Mouse (Mus musculus) lung, embryonic 14.5 days (tissue): Measurements from ENCODE around the gene Ptdss2. TPM values are rescaled to one million over a fixed set of nuclear protein-coding genes. Genes with fewer than 3 reads are reported as not detected.

Source experiments
- ATAC-seq: fragments of 200-750 bp; cut with Nextera tagmentation; 2 replicates; pipeline ENCODE4 v1.8.0; 2017; ENCODE audit warnings: mild to moderate bottlenecking, moderate TSS enrichment, moderate library complexity; ENCODE audit not compliant: insufficient read depth
- DNase-seq: peaks from one replicate; pipeline ENCODE4 v3.0.0-alpha.2; 2015
- H3K27ac ChIP-seq: fragments of 300-500 bp; sonication (generic); 2 replicates; pipeline ENCODE4 v1.5.1; 2014; ENCODE audit warnings: low read depth, mild to moderate bottlenecking, moderate library complexity
- H3K27me3 ChIP-seq: fragments of 300-500 bp; sonication (generic); 2 replicates; pipeline ENCODE4 v1.6.1; 2014; ENCODE audit warnings: low read length, control low read depth; ENCODE audit not compliant: insufficient read depth
- H3K36me3 ChIP-seq: fragments of 300-500 bp; sonication (generic); 2 replicates; pipeline ENCODE4 v1.6.1; 2014; ENCODE audit warnings: control low read depth; ENCODE audit not compliant: insufficient read depth
- H3K4me1 ChIP-seq: fragments of 300-500 bp; sonication (generic); 2 replicates; pipeline ENCODE4 v1.6.1; 2014; ENCODE audit warnings: antibody characterized with exemption, control low read depth; ENCODE audit not compliant: insufficient read depth
- H3K4me2 ChIP-seq: fragments of 300-500 bp; sonication (generic); 2 replicates; pipeline ENCODE4 v1.6.1; 2014; ENCODE audit warnings: mild to moderate bottlenecking
- H3K4me3 ChIP-seq: fragments of 300-500 bp; sonication (generic); 2 replicates; pipeline ENCODE4 v1.5.1; 2014; ENCODE audit warnings: low read depth, low read length
- H3K9ac ChIP-seq: fragments of 300-500 bp; sonication (generic); 2 replicates; pipeline ENCODE4 v1.6.1; 2014
- H3K9me3 ChIP-seq: fragments of 300-500 bp; sonication (generic); 2 replicates; pipeline ENCODE4 v1.6.1; 2016; ENCODE audit warnings: low read depth, low read length, control low read depth
- CTCF ChIP-seq: IDR thresholded peaks from 2 replicates; pipeline ENCODE4 v1.5.1; 2016; ENCODE audit warnings: antibody characterized with exemption, low read depth
- WGBS: fragments of 180-500 bp; shearing (Covaris S2); extraction: QIAGEN DNeasy Blood & Tissue Kit; methylation state at CpG from one replicate; pipeline ENCODE4 v1.1.7; 2014; 5-methylcytosine and 5-hydroxymethylcytosine counted together
- polyA plus RNA-seq: library from polyadenylated mRNA; unstranded; fragments of >200 nt; fragmentation: Nextera tagmentation; extraction: Ambion mirVana; gene quantifications from 2 replicates; pipeline ENCODE4 v1.2.1, GENCODE M21; 2014

Ptdss2 gene
- polyA plus RNA-seq, 1 experiment from 2014 or later = 57.7 TPM

DNA sequence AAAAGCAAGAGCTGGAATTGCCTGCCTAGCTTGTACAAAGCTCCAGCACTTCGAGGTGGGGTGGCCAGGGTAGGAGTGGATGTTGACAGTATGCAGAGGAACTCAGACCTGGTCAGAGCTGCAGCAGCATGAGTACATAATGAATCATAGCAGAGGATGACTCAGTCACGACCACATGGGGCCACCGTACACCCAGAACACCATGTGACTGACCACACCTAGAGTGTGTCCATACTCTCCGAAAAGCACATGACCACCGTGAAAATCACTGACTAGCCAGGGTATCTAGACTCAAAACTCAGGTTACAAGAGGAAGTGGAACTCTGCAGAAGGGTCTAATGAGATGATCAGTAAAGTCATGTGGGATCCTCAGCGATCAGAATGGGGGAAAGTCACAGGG is 42.7 kb downstream of the Ptdss2 start:
- Histone ChIP-seq H3K4me3 (no peak overlapping the region), H3K9ac (no peak overlapping the region), H3K36me3 (peaks cover 57% of the 10 kb centered on the region), H3K4me2 (no peak overlapping the region), H3K4me1 (peaks cover 13% of the 10 kb centered on the region), H3K27me3 (no peaks in the 10 kb centered on the region), H3K9me3 (no peaks in the 10 kb centered on the region), H3K27ac (no peak overlapping the region)
- TF ChIP-seq CTCF = no peak
- 75% methylated on average over 6 of the region's 6 CpGs for WGBS
- DNase-seq (no peak), ATAC-seq (no peak)

DNA sequence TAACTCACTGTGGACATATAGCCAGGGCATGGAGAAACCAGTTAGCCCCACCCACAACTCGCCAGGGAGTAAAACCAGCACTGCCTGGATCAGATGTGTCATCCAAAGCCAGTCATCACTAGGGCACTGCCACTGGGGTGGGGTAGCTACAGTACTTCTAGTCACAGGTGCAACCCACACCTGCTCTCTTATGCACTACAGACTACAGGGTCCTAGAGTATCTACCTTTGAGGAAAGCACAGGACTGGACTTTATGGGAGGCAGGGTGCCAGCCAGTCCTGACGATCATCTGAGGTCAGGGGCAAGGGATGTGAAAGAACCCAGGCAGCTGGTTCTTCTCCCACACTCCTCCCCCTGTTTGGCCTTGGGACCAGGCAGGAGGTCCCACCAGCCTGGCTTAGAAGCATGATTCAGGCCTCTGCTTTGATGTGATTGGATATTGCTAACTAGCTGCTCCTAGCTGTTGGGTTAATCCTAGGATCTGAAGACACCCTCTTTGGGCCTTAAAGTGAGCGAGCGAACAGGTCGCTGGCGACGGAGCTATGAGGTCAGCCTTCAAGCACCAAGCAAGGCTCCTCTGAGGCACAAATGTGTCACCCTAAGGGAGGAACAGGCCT is 45.8 kb downstream of the Ptdss2 start:
- ATAC-seq = no peak; the same call in 1 of the 2 replicates
- no peaks in the 10 kb centered on the region for H3K27me3 ChIP-seq

DNA sequence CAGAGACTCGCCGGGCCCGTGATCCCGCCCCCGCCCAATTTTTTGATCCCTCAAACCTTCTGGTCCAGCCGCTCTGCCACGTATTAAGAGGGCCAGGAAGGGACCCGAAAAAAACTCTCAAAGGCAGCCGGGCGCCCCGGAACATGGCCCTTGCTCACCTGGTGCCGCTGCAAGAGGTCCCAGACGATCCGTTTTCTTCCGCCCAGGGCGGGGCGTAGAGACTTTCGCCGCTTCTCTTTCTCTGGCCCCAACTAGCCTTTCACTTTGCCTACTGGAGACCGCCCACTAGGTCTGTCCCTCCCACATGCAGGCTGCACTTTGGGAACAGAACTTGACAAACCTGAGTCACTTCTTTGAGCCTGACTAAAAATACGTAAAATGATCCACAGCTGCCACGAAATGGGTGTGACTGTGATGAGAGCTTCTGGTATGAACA is 46.4 kb downstream of the Ptdss2 start:
- peak overlapping the region; percentile 80 for H3K4me2 ChIP-seq
- peak overlapping the region; percentile 83 for H3K27ac ChIP-seq
- 2% methylated on average over 22 of the region's 22 CpGs for WGBS
- H3K36me3 ChIP-seq = peaks cover 22% of the 10 kb centered on the region
- H3K4me3 ChIP-seq = peak overlapping the region; percentile 49
- H3K4me1 ChIP-seq = peaks cover 20% of the 10 kb centered on the region
- no peaks in the 10 kb centered on the region for H3K27me3 ChIP-seq
- peak; percentile 84 for DNase-seq
- TF ChIP-seq CTCF = no peak
- peak overlapping the region; percentile 69 for H3K9ac ChIP-seq
- H3K9me3 ChIP-seq = no peaks in the 10 kb centered on the region
- peak; percentile 40 for ATAC-seq

More for the DNA sequence above, 45.8 kb downstream of the Ptdss2 start:
- H3K4me3 ChIP-seq = peak overlapping the region; percentile 49
- peaks cover 27% of the 10 kb centered on the region for H3K36me3 ChIP-seq
- H3K27ac ChIP-seq = peak overlapping the region; percentile 83
- H3K9ac ChIP-seq = peak overlapping the region; percentile 69
- H3K4me1 ChIP-seq = peaks cover 14% of the 10 kb centered on the region
- no peak for TF ChIP-seq CTCF
- 9% methylated on average over 7 of the region's 7 CpGs for WGBS
- H3K9me3 ChIP-seq = no peaks in the 10 kb centered on the region
- H3K4me2 ChIP-seq = peak overlapping the region; percentile 80
- DNase-seq = peak; percentile 55

DNA sequence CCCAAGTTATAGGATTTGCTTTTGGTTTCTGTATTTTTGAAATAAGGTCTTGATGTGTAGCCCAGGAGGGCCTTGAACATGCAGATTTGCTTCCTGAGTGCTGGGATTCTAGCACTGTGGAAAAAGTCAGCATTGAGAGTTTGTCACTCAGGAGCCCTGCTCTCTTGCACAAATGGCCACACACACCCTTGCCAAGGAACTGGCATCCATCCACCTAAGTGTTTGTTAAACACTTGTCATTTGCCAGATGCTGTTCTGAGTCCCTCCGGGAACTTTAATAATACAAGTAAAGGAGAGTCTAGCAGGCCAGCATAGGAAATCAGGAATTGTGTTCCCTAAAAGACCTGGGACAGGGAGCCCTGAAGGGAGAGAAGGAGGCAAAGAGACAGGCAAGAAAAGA is 47.1 kb downstream of the Ptdss2 start:
- H3K4me2 ChIP-seq = peak overlapping the region; percentile 80
- H3K27ac ChIP-seq = peak overlapping the region; percentile 25; the same call in 1 of the 2 replicates
- DNase-seq (peak; percentile 26), ATAC-seq (no peak)
- peak overlapping the region; percentile 69; the same call in 1 of the 2 replicates for H3K9ac ChIP-seq
- no peak for TF ChIP-seq CTCF
- peaks cover 14% of the 10 kb centered on the region for H3K36me3 ChIP-seq
- no peak overlapping the region for H3K4me3 ChIP-seq
- WGBS = 32% methylated on average over 1 of the region's 1 CpGs
- peaks cover 22% of the 10 kb centered on the region for H3K4me1 ChIP-seq
- no peaks in the 10 kb centered on the region for H3K27me3 ChIP-seq
- H3K9me3 ChIP-seq = no peaks in the 10 kb centered on the region

DNA sequence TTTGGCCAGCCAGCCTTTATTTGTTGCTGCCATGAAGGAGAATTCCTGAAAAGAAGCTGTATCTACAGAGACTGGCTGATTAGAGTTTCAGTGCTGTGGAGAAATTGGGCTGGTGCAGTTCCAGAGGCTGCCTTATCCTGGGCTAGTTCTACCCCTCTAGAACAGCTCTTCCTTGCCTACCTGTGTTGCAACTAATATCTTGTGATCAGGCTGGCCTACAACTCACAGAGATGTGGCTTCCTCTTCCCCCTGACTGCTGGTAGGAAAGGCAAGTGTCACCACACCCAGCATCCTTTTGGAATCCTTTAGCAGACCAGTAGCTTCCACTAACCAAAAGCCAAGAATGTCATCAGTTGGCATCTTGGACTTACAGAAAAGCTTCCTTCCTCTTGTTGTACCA is 47.7 kb downstream of the Ptdss2 start:
- TF ChIP-seq CTCF = no peak
- ATAC-seq (no peak), DNase-seq (no peak)
- no peak overlapping the region for H3K4me3 ChIP-seq
- H3K4me1 ChIP-seq = peaks cover 22% of the 10 kb centered on the region
- H3K27ac ChIP-seq = peak overlapping the region; percentile 25; the same call in 1 of the 2 replicates
- no peak overlapping the region for H3K9ac ChIP-seq
- H3K9me3 ChIP-seq = no peaks in the 10 kb centered on the region
- H3K27me3 ChIP-seq = no peaks in the 10 kb centered on the region
- H3K4me2 ChIP-seq = no peak overlapping the region
- H3K36me3 ChIP-seq = peaks cover 11% of the 10 kb centered on the region

DNA sequence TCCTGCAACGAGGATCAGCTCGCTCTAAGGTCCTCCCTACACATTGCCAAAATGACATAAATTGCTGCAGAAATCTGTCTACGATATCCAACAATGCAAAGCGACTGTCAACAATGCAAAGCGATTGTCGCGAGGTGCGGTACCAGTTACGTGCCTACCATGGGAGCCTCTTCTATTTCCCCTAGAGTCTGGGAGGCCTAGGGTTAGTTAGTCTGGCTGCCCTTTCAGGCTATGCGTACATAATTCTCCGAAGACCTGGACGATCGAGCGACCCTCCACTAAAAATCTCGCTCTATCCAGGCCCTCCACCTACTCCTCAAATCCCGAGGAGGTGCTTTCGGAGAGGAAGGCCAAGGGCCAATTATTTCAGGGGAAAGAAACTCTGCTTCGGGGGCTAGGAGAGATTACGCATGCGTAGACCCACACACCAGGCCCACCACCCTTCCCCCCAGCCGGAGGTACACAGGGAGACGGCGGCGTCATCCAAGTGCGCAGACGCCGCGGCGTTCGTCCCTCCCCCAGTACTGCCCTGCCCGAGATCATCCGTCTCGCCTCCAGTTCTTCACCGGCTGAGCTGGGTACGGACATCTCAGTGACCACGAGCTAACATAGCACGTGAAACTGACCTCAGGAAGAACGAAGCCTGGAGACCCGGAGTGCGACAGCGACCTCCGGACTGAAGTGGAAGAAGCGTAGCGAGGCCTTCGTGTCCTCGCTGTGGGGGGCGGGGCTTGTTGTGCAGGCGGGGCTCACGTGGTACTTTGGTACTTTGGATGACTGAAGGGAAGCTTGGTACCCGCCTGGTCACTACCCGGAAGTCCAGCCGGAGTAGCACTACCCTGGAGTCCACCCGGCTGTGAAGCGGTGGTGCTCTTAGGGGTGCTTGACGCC is 50.2 kb downstream of the Ptdss2 start, which contains the start of gene Rnh1:
Rnh1 (minus strand) TSS at position 742 of the 891 bp plus-strand sequence.
- Histone ChIP-seq H3K27me3 (no peaks in the 10 kb centered on the region), H3K9ac (peak within 1 kb of the TSS; percentile 69), H3K27ac (peak within 1 kb of the TSS; percentile 89), H3K4me1 (peaks cover 20% of the 10 kb centered on the region), H3K4me3 (peak within 1 kb of the TSS; percentile 45), H3K9me3 (no peaks in the 10 kb centered on the region), H3K4me2 (peak within 1 kb of the TSS; percentile 79), H3K36me3 (no peaks in the 10 kb centered on the region)
- 3% methylated on average over 55 of the region's 55 CpGs for WGBS
- DNase-seq (peak; percentile 97), ATAC-seq (peak; percentile 96)
- TF ChIP-seq CTCF = no peak; the same call in 1 of the 2 replicates
